Mouse (Mus musculus) intestine, embryonic 14.5 days (tissue): ENCODE measurements around the gene Rhbdf1. TPM values are rescaled to one million over a fixed set of nuclear protein-coding genes. Genes with fewer than 3 reads are reported as not detected.

ENCODE experiments used
- polyA plus RNA-seq: library from polyadenylated mRNA; unstranded; fragments of >200 nt; fragmentation: Nextera tagmentation; extraction: Ambion mirVana; gene quantifications from 2 replicates; pipeline ENCODE4 v1.2.1, GENCODE M21; 2014

The Rhbdf1 gene
- polyA plus RNA-seq, 1 experiment from 2014 or later = 57.9 TPM

Other genes with a start within 250 kb of the Rhbdf1 start
- gene Nsg2, start 221.8 kb downstream of the Rhbdf1 start, polyA plus RNA-seq = 4.0 and 5.2 TPM in 2 replicates
- gene Il9r, start 22.0 kb downstream of the Rhbdf1 start, polyA plus RNA-seq = not detected in 2 replicates
- 58.0 and 60.7 TPM in 2 replicates for gene Snrnp25, start 16.9 kb downstream of the Rhbdf1 start, polyA plus RNA-seq
- 36.2 and 39.3 TPM in 2 replicates for gene Mpg, start 4.2 kb upstream of the Rhbdf1 start, polyA plus RNA-seq
- 28.0 and 29.5 TPM in 2 replicates for gene Nprl3, start 45.4 kb upstream of the Rhbdf1 start, polyA plus RNA-seq
- 104 and 121 TPM in 2 replicates for gene Hba-x, start 54.1 kb upstream of the Rhbdf1 start, polyA plus RNA-seq
- gene Hba-a1, start 61.2 kb upstream of the Rhbdf1 start, polyA plus RNA-seq = 2,039 and 2,947 TPM in 2 replicates
- gene Hbq1b, start 64.7 kb upstream of the Rhbdf1 start, polyA plus RNA-seq = 0.45 and 0.58 TPM in 2 replicates
- 5,179 and 7,428 TPM in 2 replicates for gene Hba-a2, start 74.2 kb upstream of the Rhbdf1 start, polyA plus RNA-seq
- gene Hbq1a, start 77.8 kb upstream of the Rhbdf1 start, polyA plus RNA-seq = not detected in 2 replicates
- gene Sh3pxd2b, start 125.5 kb upstream of the Rhbdf1 start, polyA plus RNA-seq = 20.0 and 23.1 TPM in 2 replicates
- 48.6 and 57.6 TPM in 2 replicates for gene Ubtd2, start 233.1 kb upstream of the Rhbdf1 start, polyA plus RNA-seq